Mouse (Mus musculus) ES-E14 (cell line): Measurements from ENCODE around the gene Lrrc4. TPM values are rescaled to one million over a fixed set of nuclear protein-coding genes. Genes with fewer than 3 reads are reported as not detected.

Source experiments
- DNase-seq: peaks from one replicate; pipeline ENCODE4 v3.0.0-alpha.2; 2013; ENCODE audit warnings: low read depth, low spot score
- H3K27ac ChIP-seq: 2 replicates; pipeline ENCODE4 v1.5.1; 2012; ENCODE audit warnings: low read depth, mild to moderate bottlenecking, low read length, moderate library complexity, mixed read lengths; ENCODE audit not compliant: poor library complexity, insufficient read depth, severe bottlenecking
- H3K36me3 ChIP-seq: 2 replicates; pipeline ENCODE4 v1.6.1; 2012; ENCODE audit warnings: mild to moderate bottlenecking, low read length, moderate library complexity, mixed read lengths; ENCODE audit not compliant: control insufficient read depth, poor library complexity, insufficient read depth, severe bottlenecking
- H3K4me1 ChIP-seq, 2 experiments: fragments of 150-350 bp in 1 of 2; sonication (generic) in 1 of 2; 2 replicates each; pipeline ENCODE4 v1.6.1; 2012; ENCODE audit warnings: low read length in 2 of 2, mild to moderate bottlenecking in 1 of 2, mixed read lengths in 1 of 2; ENCODE audit not compliant: control insufficient read depth in 2 of 2, insufficient read depth in 2 of 2, poor library complexity in 1 of 2
- H3K4me3 ChIP-seq, 2 experiments: fragments of 150-350 bp in 1 of 2; sonication (generic) in 1 of 2; 2 replicates each; pipeline ENCODE4 v1.5.1; 2012; ENCODE audit warnings: low read length in 2 of 2, low read depth in 1 of 2, mild to moderate bottlenecking in 1 of 2, mixed read lengths in 1 of 2; ENCODE audit not compliant: insufficient read depth in 1 of 2, poor library complexity in 1 of 2, severe bottlenecking in 1 of 2
- H3K9ac ChIP-seq: 2 replicates; pipeline ENCODE4 v1.6.1; 2012; ENCODE audit warnings: low read depth, mild to moderate bottlenecking, low read length, mixed read lengths; ENCODE audit not compliant: poor library complexity, insufficient read depth, severe bottlenecking
- H3K9me3 ChIP-seq: fragments of 150-350 bp; sonication (generic); 2 replicates; pipeline ENCODE4 v1.6.1; 2012; ENCODE audit warnings: low read depth, mild to moderate bottlenecking, low read length; ENCODE audit not compliant: control insufficient read depth, insufficient read depth
- CHD2 ChIP-seq: IDR thresholded peaks from 2 replicates; pipeline ENCODE4 v1.6.1; 2014; ENCODE audit warnings: mild to moderate bottlenecking, low read depth, low read length, inconsistent platforms
- HCFC1 ChIP-seq: IDR thresholded peaks from 2 replicates; pipeline ENCODE4 v1.6.1; 2012; ENCODE audit warnings: low read length, inconsistent platforms, borderline replicate concordance; ENCODE audit not compliant: insufficient read depth
- MAFK ChIP-seq: IDR thresholded peaks from 2 replicates; pipeline ENCODE4 v1.6.1; 2014; ENCODE audit warnings: mild to moderate bottlenecking, low read depth, low read length, inconsistent platforms; ENCODE audit not compliant: insufficient read depth
- ZC3H11A ChIP-seq: IDR thresholded peaks from 2 replicates; pipeline ENCODE4 v1.6.1; 2012; ENCODE audit warnings: low read depth, mild to moderate bottlenecking, inconsistent platforms, low read length, borderline replicate concordance
- ZNF384 ChIP-seq: IDR thresholded peaks from 2 replicates; pipeline ENCODE4 v1.6.1; 2012; ENCODE audit warnings: low read depth, low read length, inconsistent platforms
- in situ Hi-C, 2 experiments: fragments of 600-800 bp; cut with MboI; formaldehyde crosslinking; loops; one replicate each; pipeline ENCODE4 v1.15.1; 2025; ENCODE audit warnings: low sequenced_read_pairs in 2 of 2, inconsistent platforms in 1 of 2; ENCODE audit not compliant: unreplicated experiment in 2 of 2
- total RNA-seq: library from RNA; depleted of rRNA; stranded (reverse); fragments of 300-350 nt; gene quantifications from 2 replicates; pipeline ENCODE4 v1.2.3, GENCODE M21; 2012

The Lrrc4 gene
- total RNA-seq, 1 experiment = 0.85 TPM

- H3K4me1 ChIP-seq = peaks cover 0 to 10% of the 10 kb centered on the region in 2 experiments; a peak in 1 of 4 replicates
- no peak overlapping the region for H3K9ac ChIP-seq
- no peak overlapping the region for H3K27ac ChIP-seq
- TF ChIP-seq HCFC1 = no peak
- no peak for TF ChIP-seq MAFK
- TF ChIP-seq CHD2 = no peak
- no peak for TF ChIP-seq ZNF384
- TF ChIP-seq ZC3H11A = no peak
- in situ Hi-C loops = no loop called here
- DNase-seq = no peak
- no peak overlapping the region for H3K4me3 ChIP-seq
- no peaks in the 10 kb centered on the region for H3K9me3 ChIP-seq
- H3K36me3 ChIP-seq = peaks cover 4% of the 10 kb centered on the region
Observed at GRCm38 (mm10) chr6:28723059-28723458, 108.5 kb downstream of the Lrrc4 start.

DNA sequence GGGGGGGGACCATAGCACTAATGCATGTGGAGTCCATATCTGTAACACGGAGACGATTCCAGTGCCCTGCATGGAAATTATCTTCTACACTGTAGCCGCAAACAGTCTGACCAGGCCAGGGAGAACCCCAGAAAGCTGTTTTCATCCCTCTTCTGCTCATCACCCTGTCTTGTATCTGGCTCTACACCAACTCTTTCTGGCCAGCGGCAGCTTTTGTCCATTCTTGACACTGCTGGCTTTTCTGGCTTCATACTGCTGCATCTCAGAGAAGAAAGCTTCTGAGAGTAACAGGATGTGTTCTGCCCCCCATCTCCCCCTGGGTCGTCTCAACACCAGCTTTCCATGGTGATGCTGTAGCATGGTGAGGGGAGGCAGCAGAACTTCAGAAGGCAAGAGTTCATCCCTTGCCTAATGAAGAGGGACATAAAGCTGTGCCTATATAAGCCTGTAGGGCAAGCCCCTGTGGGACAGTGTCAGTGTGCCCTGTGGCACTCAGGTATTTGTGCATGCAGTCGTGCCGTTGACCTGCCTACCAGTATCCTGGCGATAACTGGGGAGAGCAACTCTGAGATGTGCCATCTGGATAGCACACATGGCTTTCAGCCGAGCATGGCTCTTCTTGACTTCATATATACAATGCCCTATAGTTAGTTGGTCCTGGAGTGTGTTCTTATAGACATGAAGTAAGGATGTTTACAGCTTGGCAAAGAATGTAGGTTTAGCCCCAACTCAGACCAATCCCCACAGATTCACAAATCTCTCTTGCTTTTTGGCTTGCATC is 111.0 kb downstream of the Lrrc4 start:
- Histone ChIP-seq H3K4me3 (no peak overlapping the region), H3K27ac (no peak overlapping the region), H3K36me3 (peaks cover 1% of the 10 kb centered on the region), H3K9ac (no peak overlapping the region), H3K9me3 (no peaks in the 10 kb centered on the region), H3K4me1 (peaks cover 0 to 10% of the 10 kb centered on the region in 2 experiments; a peak in 1 of 4 replicates)
- in situ Hi-C loops = no loop called here
- TF ChIP-seq CHD2 = no peak
- TF ChIP-seq HCFC1 = no peak
- no peak for TF ChIP-seq ZNF384
- TF ChIP-seq ZC3H11A = no peak
- no peak for TF ChIP-seq MAFK
- DNase-seq = no peak

DNA sequence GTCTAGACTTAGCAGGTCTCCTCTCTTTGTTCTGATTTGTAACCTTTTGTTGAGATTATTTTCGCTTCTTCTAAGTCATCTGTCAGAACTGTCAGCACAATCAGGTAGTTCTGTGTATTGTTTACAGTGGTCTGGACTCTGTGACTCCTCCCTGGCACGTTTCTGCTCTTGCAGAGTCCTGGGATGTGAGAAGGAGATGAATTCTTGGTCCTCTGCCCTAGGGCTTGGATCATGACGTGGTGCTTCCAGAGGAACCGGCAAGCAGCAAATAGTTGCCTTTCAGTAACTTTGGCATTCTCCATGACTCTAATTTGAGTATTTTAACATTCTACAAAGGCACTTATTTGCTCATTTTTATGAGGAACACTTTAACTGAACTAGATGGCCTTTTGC is 113.7 kb downstream of the Lrrc4 start:
- no peak overlapping the region for H3K9ac ChIP-seq
- no peak overlapping the region for H3K27ac ChIP-seq
- H3K4me3 ChIP-seq = no peak overlapping the region
- no peaks in the 10 kb centered on the region for H3K9me3 ChIP-seq
- TF ChIP-seq HCFC1 (no peak), ZC3H11A (no peak), MAFK (no peak), CHD2 (no peak), ZNF384 (no peak)
- DNase-seq = no peak
- no peaks in the 10 kb centered on the region; the same call in none of the 2 replicates for H3K36me3 ChIP-seq
- in situ Hi-C loops = no loop called here
- H3K4me1 ChIP-seq = no peaks in the 10 kb centered on the region

DNA sequence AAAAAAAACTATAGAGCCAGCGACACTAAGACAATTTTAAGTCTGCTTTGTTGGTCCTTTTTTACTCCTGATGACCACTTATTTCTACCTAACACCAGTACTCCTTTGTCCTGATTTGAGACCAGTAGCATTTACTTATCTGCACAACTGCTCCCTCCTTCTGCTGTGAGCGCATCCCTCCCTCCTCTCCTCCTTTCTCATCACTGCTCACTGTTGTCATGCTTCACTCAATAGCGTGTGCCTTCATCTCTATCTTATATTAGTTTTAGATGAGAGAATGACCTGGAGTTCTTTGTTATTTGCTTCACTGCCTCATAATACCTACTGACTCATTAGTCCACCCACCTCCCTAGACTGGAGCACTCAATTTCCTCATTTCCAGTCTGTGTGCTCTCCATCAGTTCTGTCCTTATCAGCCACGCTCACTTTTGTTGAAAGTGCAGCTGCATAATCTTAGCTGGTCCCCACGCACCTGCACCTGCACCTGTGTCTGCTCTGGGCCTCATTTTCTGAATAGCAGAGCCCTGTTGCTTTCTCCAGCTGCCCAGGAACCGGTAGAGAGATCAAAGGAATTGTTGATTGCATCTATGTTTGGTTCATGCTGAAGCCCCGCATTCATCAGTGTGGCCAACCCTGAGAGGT is 114.2 kb downstream of the Lrrc4 start:
- no peak for DNase-seq
- no peak overlapping the region for H3K4me3 ChIP-seq
- H3K36me3 ChIP-seq = no peaks in the 10 kb centered on the region; the same call in none of the 2 replicates
- H3K9ac ChIP-seq = no peak overlapping the region
- TF ChIP-seq ZC3H11A (no peak), CHD2 (no peak), MAFK (no peak), HCFC1 (no peak), ZNF384 (no peak)
- in situ Hi-C loops = no loop called here
- no peaks in the 10 kb centered on the region for H3K9me3 ChIP-seq
- H3K4me1 ChIP-seq = no peaks in the 10 kb centered on the region
- no peak overlapping the region for H3K27ac ChIP-seq
